ENCODE assay signal across 9 mouse cellular contexts in genomic region chr14:32464601-32465505, GRCm38 (mm10). TPM values are rescaled to one million over a fixed set of nuclear protein-coding genes. Genes with fewer than 3 reads are reported as not detected.
A peak's percentile ranks its signal among the peaks of the same experiment; 100 is the strongest.
DNase-seq lines count a peak whose midpoint lies in the region; ATAC-seq lines count a peak whose summit lies in the region.
"Had no signal": no experiment of that assay in that cellular context is flagged by ENCODE, and none has a peak within 500 bp of the region (broad histone marks: within the 10 kb centered on the region; RNA-seq: fewer than 3 reads in every experiment).

Gene Slc18a3 (minus strand): TSS chr14:32464850.

- peaks cover 90% of the 10 kb centered on the region for H3K27me3 ChIP-seq in liver, embryonic 12.5 days (replicated peaks)
- H3K27me3 ChIP-seq in embryonic facial prominence, embryonic 12.5 days = peaks cover 87% of the 10 kb centered on the region
- peaks cover 72% of the 10 kb centered on the region for H3K27me3 ChIP-seq in hindbrain, embryonic 16.5 days (replicated peaks; ENCODE audit: control insufficient read depth, insufficient read depth, low read length)
- H3K27me3 ChIP-seq in neural tube, embryonic 14.5 days (ENCODE audit: control insufficient read depth, insufficient read depth, low read length) = peaks cover 62% of the 10 kb centered on the region

- H3K4me3 ChIP-seq in liver, embryonic 12.5 days = peak within 1 kb of the TSS; percentile 26
- H3K4me3 ChIP-seq in embryonic facial prominence, embryonic 12.5 days = peak within 1 kb of the TSS; percentile 40
- peak within 1 kb of the TSS; percentile 45 for H3K4me3 ChIP-seq in hindbrain, embryonic 16.5 days (ENCODE audit: low read length)
- H3K4me3 ChIP-seq in neural tube, embryonic 14.5 days (ENCODE audit: low read depth, low read length) = peak within 1 kb of the TSS; percentile 34

- H3K9me3 ChIP-seq in liver, embryonic 12.5 days (replicated peaks) = no peaks in the 10 kb centered on the region
- no peaks in the 10 kb centered on the region for H3K9me3 ChIP-seq in embryonic facial prominence, embryonic 12.5 days
- H3K9me3 ChIP-seq in hindbrain, embryonic 16.5 days (ENCODE audit: control insufficient read depth, low read length) = no peaks in the 10 kb centered on the region
- H3K9me3 ChIP-seq in neural tube, embryonic 14.5 days (ENCODE audit: control insufficient read depth, low read length) = no peaks in the 10 kb centered on the region

- 2% methylated on average over 70 of the region's 70 CpGs for WGBS in liver, embryonic 12.5 days (ENCODE audit: insufficient replicate concordance)
- WGBS in embryonic facial prominence, embryonic 12.5 days = under 1% methylated on average over 57 of the region's 70 CpGs
- WGBS in hindbrain, embryonic 16.5 days = under 1% methylated on average over 58 of the region's 70 CpGs
- 1% methylated on average over 47 of the region's 70 CpGs for WGBS in neural tube, embryonic 14.5 days

- H3K36me3 ChIP-seq in liver, embryonic 12.5 days = no peaks in the 10 kb centered on the region
- H3K36me3 ChIP-seq in embryonic facial prominence, embryonic 12.5 days = no peaks in the 10 kb centered on the region
- no peaks in the 10 kb centered on the region for H3K36me3 ChIP-seq in hindbrain, embryonic 16.5 days (ENCODE audit: control insufficient read depth, insufficient read depth, low read length)
- no peaks in the 10 kb centered on the region for H3K36me3 ChIP-seq in neural tube, embryonic 14.5 days (ENCODE audit: control insufficient read depth, insufficient read depth, low read length)

- peaks cover 4% of the 10 kb centered on the region; the same call in 1 of the 2 replicates for H3K4me1 ChIP-seq in liver, embryonic 12.5 days
- H3K4me1 ChIP-seq in embryonic facial prominence, embryonic 12.5 days = peaks cover 16% of the 10 kb centered on the region
- H3K4me1 ChIP-seq in hindbrain, embryonic 16.5 days (ENCODE audit: control insufficient read depth, insufficient read depth, low read depth, low read length) = peaks cover 18% of the 10 kb centered on the region
- 0 out of 2 replicates have a peak, but pooled peaks cover 5% of the 10 kb centered on the region for H3K4me1 ChIP-seq in neural tube, embryonic 14.5 days (ENCODE audit: control insufficient read depth, insufficient read depth, low read length)

- no peak within 1 kb of the TSS for H3K9ac ChIP-seq in liver, embryonic 12.5 days
- no peak within 1 kb of the TSS for H3K9ac ChIP-seq in embryonic facial prominence, embryonic 12.5 days
- H3K9ac ChIP-seq in hindbrain, embryonic 16.5 days (ENCODE audit: low read depth, low read length) = peak within 1 kb of the TSS; percentile 48
- H3K9ac ChIP-seq in neural tube, embryonic 14.5 days (replicated peaks; ENCODE audit: low read depth, low read length) = peak within 1 kb of the TSS; percentile 25; the same call in 1 of the 2 replicates

- DNase-seq in liver (no peak), adipocyte (ENCODE audit: low spot score) (no peak)
- DNase-seq in ovary, postnatal 36 days (ENCODE audit: low spot score) = no peak
- no peak for DNase-seq in right cerebral cortex, postnatal 36 days (ENCODE audit: low spot score in 2 of 2)

- no peak within 1 kb of the TSS for H3K27ac ChIP-seq in liver, embryonic 12.5 days
- H3K27ac ChIP-seq in embryonic facial prominence, embryonic 12.5 days = no peak within 1 kb of the TSS
- H3K27ac ChIP-seq in hindbrain, embryonic 16.5 days (ENCODE audit: low read depth, low read length) = no peak within 1 kb of the TSS
- 0 out of 2 replicates have a peak within 1 kb of the TSS, but pooled peaks have one; percentile 22 for H3K27ac ChIP-seq in neural tube, embryonic 14.5 days (ENCODE audit: low read depth, low read length)

- no peak for ATAC-seq in liver, embryonic 12.5 days
- no peak for ATAC-seq in embryonic facial prominence, embryonic 12.5 days (ENCODE audit: insufficient number of reproducible peaks, insufficient read depth, low FRiP score, low TSS enrichment)
- 0 out of 2 replicates have a peak, but pooled peaks have one; percentile 18 for ATAC-seq in hindbrain, embryonic 16.5 days
- peak; percentile 30 for ATAC-seq in neural tube, embryonic 14.5 days (ENCODE audit: low read depth)

- peak within 1 kb of the TSS; percentile 40 for H3K4me2 ChIP-seq in liver, embryonic 12.5 days
- peak within 1 kb of the TSS; percentile 68 for H3K4me2 ChIP-seq in embryonic facial prominence, embryonic 12.5 days (replicated peaks)
- peak within 1 kb of the TSS; percentile 77 for H3K4me2 ChIP-seq in hindbrain, embryonic 16.5 days (ENCODE audit: low read length)
- peak within 1 kb of the TSS; percentile 55 for H3K4me2 ChIP-seq in neural tube, embryonic 14.5 days (ENCODE audit: low read depth, low read length)

RNA-seq across cellular contexts. Expression of gene Slc18a3, which starts in this region (rescaled TPM):
- 0.05 TPM in 1 of 2 replicates, not detected in the other for polyA plus RNA-seq in liver, embryonic 12.5 days (2016; fragmentation: Nextera tagmentation; extraction: Ambion mirVana)
- polyA plus RNA-seq in embryonic facial prominence, embryonic 12.5 days (2016; fragmentation: Nextera tagmentation; extraction: Ambion mirVana) = 0.09 and 0.46 TPM in 2 replicates
- 22.0 and 26.4 TPM in 2 replicates for polyA plus RNA-seq in hindbrain, embryonic 16.5 days (2015; fragmentation: Nextera tagmentation; extraction: Ambion mirVana)
- 31.3 and 32.6 TPM in 2 replicates for polyA plus RNA-seq in neural tube, embryonic 14.5 days (2014; fragmentation: Nextera tagmentation; extraction: Ambion mirVana)
- polyA plus RNA-seq: gonadal fat pad, adult 2 months had no signal

Comparison
In these comparisons a context has a peak if more than half of its experiments do, and no peak if none do; other contexts are left out.
1. RNA of gene Slc18a3 (polyA plus RNA-seq): 31.3 to 32.6 TPM in neural tube, embryonic 14.5 days and 22.0 to 26.4 TPM in hindbrain, embryonic 16.5 days; 0.09 to 0.46 TPM in embryonic facial prominence, embryonic 12.5 days and 0.05 TPM in liver, embryonic 12.5 days; every median in the first group is over 10 times any median in the second.
2. ATAC-seq: peak in hindbrain, embryonic 16.5 days (single experiment) and neural tube, embryonic 14.5 days (single experiment); none in liver, embryonic 12.5 days (single experiment) and embryonic facial prominence, embryonic 12.5 days (single experiment).
3. H3K9ac ChIP-seq: peak in hindbrain, embryonic 16.5 days (single experiment) and neural tube, embryonic 14.5 days (single experiment); none in liver, embryonic 12.5 days (single experiment) and embryonic facial prominence, embryonic 12.5 days (single experiment).
4. Peak in every context shown above with its lines, with median percentiles within 50 percentile points of each other: H3K4me2 ChIP-seq and H3K4me3 ChIP-seq.